Mouse (Mus musculus): ENCODE results near the gene Alk.

GRCm38 (mm10) chr17:72276778-72277177 lies 327.6 kb downstream of the Alk start:
- no peak for TF ChIP-seq EP300 (IDR thresholded peaks at IDR 0.05; ENCODE audit: insufficient read depth, low read depth, low read length)
- TF ChIP-seq CTCF (IDR thresholded peaks at IDR 0.05): no peak
- TF ChIP-seq POLR2A (IDR thresholded peaks at IDR 0.05; ENCODE audit: insufficient read depth, low read depth, low read length): no peak
